Mouse (Mus musculus): ENCODE results near the gene Cacna2d3. TPM values are rescaled to one million over a fixed set of nuclear protein-coding genes. Genes with fewer than 3 reads are reported as not detected.

Gene Cacna2d3
- total RNA-seq, 2 experiments from 2014 or later: 116 to 137 TPM

DNA sequence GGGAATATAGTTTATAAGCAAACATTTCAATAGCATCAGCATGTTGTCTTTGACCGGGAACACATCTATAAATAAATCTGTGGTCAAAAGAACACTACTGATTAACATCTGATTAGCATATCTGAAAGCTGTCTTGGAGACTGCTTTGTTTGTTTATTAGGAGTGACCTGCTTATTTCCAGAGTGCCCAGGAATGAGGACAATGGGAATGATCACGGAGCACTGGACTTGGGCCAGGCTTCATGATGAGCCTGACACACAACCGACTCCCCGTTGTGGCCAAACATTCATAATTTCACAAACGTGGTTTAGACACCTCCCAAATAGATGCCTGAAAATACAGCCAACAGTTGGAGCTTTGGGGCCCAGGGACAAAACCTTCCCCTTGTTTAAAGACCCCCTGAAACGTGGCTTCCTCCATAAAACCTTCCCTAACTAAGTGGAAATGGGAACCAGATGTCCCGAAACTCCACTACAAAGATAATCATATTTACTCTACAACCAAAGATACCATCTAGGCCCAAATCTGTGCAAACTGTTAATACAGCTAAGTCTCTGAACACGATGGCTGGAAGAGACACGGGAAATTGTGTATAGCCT, 607.7 kb downstream of the Cacna2d3 start:
- no peak for DNase-seq (ENCODE audit: low spot score in 2 of 2)
- intact Hi-C loops (cut with DNase I): no loop called here

- intact Hi-C loops (cut with DNase I): no loop called here
- DNase-seq (ENCODE audit: low spot score in 2 of 2): no peak
These were observed 610.0 kb downstream of the Cacna2d3 start for GRCm38 (mm10) chr14:29111666-29112065.

DNA sequence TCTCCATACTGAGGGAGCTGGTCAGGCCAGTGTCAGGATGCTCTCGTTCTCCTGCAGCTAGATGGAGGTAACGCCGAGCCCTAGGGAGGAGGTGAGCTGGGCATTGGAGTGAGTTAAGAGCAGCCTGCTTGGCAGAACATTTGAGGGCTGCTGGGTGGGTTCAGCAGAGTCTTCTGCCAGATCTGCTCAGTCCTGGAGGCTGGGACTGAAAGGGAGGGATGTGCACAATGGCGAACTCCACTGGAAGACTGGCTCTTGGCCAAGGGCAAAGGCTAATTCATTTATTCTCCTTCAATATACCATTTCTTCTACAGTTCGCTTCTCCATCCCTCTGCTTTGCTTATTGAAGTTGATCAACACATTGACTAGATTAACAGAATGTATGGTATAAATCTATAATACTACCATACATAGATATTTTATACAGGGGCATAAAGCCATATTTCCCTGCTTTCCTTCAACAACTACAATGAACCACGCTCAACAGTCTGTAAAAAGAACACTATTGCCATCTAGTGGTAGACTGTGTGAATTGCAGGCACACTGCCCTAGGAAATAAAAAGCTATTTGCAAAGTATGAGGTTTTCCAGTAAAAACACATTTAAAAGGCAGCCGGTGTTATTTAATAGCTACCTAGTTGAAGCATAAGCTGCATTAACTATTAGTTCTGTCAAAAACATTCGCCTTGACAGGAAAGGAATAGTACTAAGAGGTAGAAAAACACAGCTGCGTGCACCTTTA, 611.1 kb downstream of the Cacna2d3 start:
- DNase-seq (ENCODE audit: low spot score in 2 of 2): no peak
- intact Hi-C loops (cut with DNase I): no loop called here

DNA sequence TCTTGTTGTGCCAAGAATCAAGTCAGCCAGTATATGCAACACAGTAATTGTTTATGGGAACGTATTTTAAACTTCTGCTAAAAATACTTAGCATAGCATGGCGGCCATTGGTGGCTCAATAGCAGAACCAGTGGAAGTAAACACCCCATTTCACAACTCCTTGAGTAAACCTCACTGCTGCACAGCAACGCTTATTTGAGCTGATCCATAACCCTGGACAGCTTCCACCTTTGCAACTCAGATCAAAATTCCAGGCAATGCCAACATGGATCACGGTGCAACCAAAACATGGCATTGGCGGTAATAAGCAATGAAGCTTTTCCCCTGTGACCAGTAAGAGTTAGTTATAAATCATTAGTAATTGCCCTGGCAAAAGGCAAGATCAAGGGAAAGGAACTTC, 614.2 kb downstream of the Cacna2d3 start:
- DNase-seq (ENCODE audit: low spot score in 2 of 2): no peak
- intact Hi-C loops (cut with DNase I): no loop called here

- intact Hi-C loops (cut with DNase I): no loop called here
These were observed 623.9 kb downstream of the Cacna2d3 start for GRCm38 (mm10) chr14:29097776-29098175.

DNA sequence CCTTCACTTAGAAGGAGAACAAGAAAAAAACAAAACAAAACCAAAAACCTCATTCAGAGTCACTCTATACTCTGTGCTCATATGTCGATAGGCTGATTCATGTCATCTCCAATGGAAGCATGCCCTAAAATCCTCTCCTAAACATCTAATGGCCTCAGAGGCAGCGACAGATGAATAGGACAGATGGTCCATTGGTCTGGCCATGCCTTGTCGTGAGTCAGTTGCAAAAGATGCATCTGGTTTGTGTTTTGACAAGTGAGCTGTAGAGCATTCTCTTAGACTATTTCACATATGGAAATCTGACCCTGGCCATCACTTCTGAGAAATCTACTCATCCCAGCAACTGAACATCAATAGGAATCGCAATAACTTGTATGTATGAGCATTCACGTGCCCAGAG, 626.2 kb downstream of the Cacna2d3 start:
- DNase-seq (ENCODE audit: low spot score in 2 of 2): no peak
- intact Hi-C loops (cut with DNase I): no loop called here

More at GRCm38 (mm10) chr14:29097776-29098175, 623.9 kb downstream of the Cacna2d3 start:
- no peak for DNase-seq (ENCODE audit: low spot score in 2 of 2)

DNA sequence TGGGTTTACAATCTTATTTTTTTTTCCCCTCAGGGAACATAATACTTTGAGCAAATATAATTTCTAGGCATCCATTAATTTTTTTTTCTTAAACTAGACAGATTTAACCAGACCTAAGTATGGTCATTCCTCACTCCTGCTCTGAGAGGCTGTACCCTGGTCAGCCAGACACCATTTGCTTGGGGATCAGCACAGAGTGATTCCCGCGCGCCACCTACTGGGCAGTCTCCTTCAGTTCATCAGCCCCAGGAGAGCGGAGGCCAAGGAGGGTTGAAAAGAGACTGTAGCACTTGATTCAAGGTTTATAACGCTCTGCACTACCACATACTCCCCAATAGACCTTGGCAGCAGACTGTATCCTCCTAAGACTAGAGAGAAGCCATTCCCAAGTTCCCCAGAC, 631.6 kb downstream of the Cacna2d3 start:
- DNase-seq (ENCODE audit: low spot score in 2 of 2): peak; percentile 68 to 72
- intact Hi-C loops (cut with DNase I): loop anchor here (5.0 kb wide), 1 partner anchor 583 kb away; no protein-coding TSS in a partner anchor

- intact Hi-C loops (cut with DNase I): no loop called here
- DNase-seq (ENCODE audit: low spot score in 2 of 2): no peak
These were observed 635.1 kb downstream of the Cacna2d3 start for GRCm38 (mm10) chr14:29086528-29086927.

DNA sequence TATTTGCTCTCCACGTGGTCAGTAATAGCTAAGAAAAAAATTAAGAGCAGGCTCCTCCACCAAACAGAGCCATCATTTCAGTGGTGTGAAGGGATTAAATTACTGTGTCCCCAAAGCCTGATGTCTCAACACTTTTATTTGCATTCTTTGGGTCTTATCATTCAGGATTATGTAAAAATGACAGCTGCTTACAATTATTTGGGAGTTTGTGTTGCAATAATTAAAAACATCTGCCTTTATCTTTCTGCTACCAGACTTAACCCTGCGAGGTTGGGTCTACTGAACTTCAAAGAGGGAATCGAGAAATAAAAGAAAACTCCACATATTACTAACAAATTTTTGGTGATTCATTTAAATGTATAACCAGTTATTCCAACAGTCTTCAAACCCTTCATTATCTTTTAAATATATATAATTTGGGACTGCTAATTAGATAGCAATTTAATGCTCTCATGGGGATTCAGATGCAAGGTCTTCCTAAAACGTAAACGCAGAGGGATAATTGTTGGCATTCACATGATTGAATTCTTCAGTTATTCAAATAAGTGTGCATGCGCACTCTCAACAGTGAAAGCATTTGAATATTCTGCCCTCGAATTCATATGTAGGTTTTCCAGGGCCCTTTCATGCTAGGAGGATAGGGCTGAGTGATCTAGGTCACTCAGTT, 636.0 kb downstream of the Cacna2d3 start:
- intact Hi-C loops (cut with DNase I): no loop called here
- no peak for DNase-seq (ENCODE audit: low spot score in 2 of 2)

DNA sequence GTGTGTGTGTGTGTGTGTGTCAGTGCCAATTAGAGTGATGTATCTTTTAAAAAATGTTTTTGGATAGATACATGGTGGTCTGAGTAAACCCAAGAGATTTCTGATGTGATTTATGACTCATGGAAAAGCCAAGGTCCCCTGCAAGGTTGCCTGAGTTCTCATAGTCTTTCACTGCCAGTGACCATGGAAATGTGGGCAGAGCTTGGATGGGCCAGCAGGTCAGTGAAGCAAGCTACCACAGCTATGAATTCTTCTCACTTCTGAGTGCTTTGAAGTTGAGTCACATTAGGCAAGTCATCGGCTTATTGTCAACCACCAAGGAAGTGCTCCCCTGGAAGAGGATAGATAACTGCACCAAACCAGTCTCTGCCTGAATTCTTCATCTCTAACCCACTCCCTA, 639.5 kb downstream of the Cacna2d3 start:
- intact Hi-C loops (cut with DNase I): no loop called here
- no peak for DNase-seq (ENCODE audit: low spot score in 2 of 2)

GRCm38 (mm10) chr14:29080630-29081029, 641.0 kb downstream of the Cacna2d3 start:
- no peak for DNase-seq (ENCODE audit: low spot score in 2 of 2)
- intact Hi-C loops (cut with DNase I): no loop called here

- intact Hi-C loops (cut with DNase I): no loop called here
- DNase-seq (ENCODE audit: low spot score in 2 of 2): no peak
These were observed 641.4 kb downstream of the Cacna2d3 start for GRCm38 (mm10) chr14:29080228-29080627.

- DNase-seq (ENCODE audit: low spot score in 2 of 2): no peak
- intact Hi-C loops (cut with DNase I): no loop called here
These were observed 644.2 kb downstream of the Cacna2d3 start for GRCm38 (mm10) chr14:29077418-29077817.

- intact Hi-C loops (cut with DNase I): no loop called here
- DNase-seq (ENCODE audit: low spot score in 2 of 2): no peak
These were observed 647.9 kb downstream of the Cacna2d3 start for GRCm38 (mm10) chr14:29073747-29074146.

GRCm38 (mm10) chr14:29062676-29063075, 659.0 kb downstream of the Cacna2d3 start:
- intact Hi-C loops (cut with DNase I): no loop called here
- no peak for DNase-seq (ENCODE audit: low spot score in 2 of 2)

- DNase-seq (ENCODE audit: low spot score in 2 of 2): no peak
- intact Hi-C loops (cut with DNase I): no loop called here
These were observed 660.2 kb downstream of the Cacna2d3 start for GRCm38 (mm10) chr14:29061491-29061890.

GRCm38 (mm10) chr14:29060679-29061078, 661.0 kb downstream of the Cacna2d3 start:
- DNase-seq (ENCODE audit: low spot score in 2 of 2): no peak

GRCm38 (mm10) chr14:29051951-29052835, 669.5 kb downstream of the Cacna2d3 start:
- intact Hi-C loops (cut with DNase I): no loop called here
- no peak for DNase-seq (ENCODE audit: low spot score in 2 of 2)

More at GRCm38 (mm10) chr14:29060679-29061078, 661.0 kb downstream of the Cacna2d3 start:
- intact Hi-C loops (cut with DNase I): no loop called here

GRCm38 (mm10) chr14:29042355-29042754, 679.3 kb downstream of the Cacna2d3 start:
- no peak for DNase-seq (ENCODE audit: low spot score in 2 of 2)
- intact Hi-C loops (cut with DNase I): no loop called here

DNA sequence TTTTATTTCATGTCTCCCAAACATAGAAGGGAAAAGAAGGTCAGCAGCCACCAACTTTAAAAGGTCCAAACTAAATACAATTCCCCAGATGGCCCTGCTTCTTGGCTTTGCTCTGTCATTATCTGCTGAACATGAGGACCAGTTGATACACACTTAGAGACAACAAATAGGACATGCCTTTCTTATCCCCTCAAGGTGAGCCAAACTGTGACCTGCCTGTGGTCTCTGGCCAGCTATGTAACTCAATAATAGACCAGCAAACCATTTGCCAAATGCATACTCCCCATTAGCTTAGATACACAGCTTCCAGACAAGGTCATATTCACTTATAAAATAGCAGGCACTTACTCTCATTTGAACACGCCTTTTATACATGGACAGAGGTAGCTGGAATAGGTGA, 680.2 kb downstream of the Cacna2d3 start:
- no peak for DNase-seq (ENCODE audit: low spot score in 2 of 2)
- intact Hi-C loops (cut with DNase I): no loop called here

Data from left cerebral cortex, postnatal 25 days (tissue).